Mouse (Mus musculus) inflammation-experienced regulatory T-cells, adult 6 months (primary cell): ENCODE data around the gene 1110002E22Rik. TPM values are rescaled to one million over a fixed set of nuclear protein-coding genes. Genes with fewer than 3 reads are reported as not detected.

ENCODE experiments used
- ATAC-seq: one replicate; pipeline ENCODE4 v1.8.0; 2017
- polyA plus RNA-seq, 3 experiments: library from polyadenylated mRNA; unstranded; fragments of 100-300 nt; shearing (Covaris generic); gene quantifications; one replicate each; pipeline ENCODE4 v1.2.1; 2017

The 1110002E22Rik gene
- polyA plus RNA-seq, 3 experiments from 2014 or later, result not detected

- ATAC-seq, result no peak
These were observed 1.1 kb downstream of the 1110002E22Rik start for GRCm38 (mm10) chr3:138065930-138066329.

GRCm38 (mm10) chr3:138066348-138066856 is 1.6 kb downstream of the 1110002E22Rik start:
- no peak for ATAC-seq

GRCm38 (mm10) chr3:138067288-138067687 is 2.4 kb downstream of the 1110002E22Rik start, which contains the start of gene Gm5105:
Gm5105 (minus strand) TSS chr3:138067388.
- no peak for ATAC-seq

- ATAC-seq, result no peak
These were observed 3.3 kb downstream of the 1110002E22Rik start for GRCm38 (mm10) chr3:138068103-138068502.

GRCm38 (mm10) chr3:138069756-138070511 is 5.1 kb downstream of the 1110002E22Rik start:
- no peak for ATAC-seq

GRCm38 (mm10) chr3:138071004-138071403 is 6.2 kb downstream of the 1110002E22Rik start:
- ATAC-seq, result no peak

- no peak for ATAC-seq
These were observed 6.7 kb downstream of the 1110002E22Rik start for GRCm38 (mm10) chr3:138071476-138072073.

- ATAC-seq, result no peak
These were observed 9.4 kb downstream of the 1110002E22Rik start for GRCm38 (mm10) chr3:138074214-138074613.

- ATAC-seq, result no peak
These were observed 10.4 kb downstream of the 1110002E22Rik start for GRCm38 (mm10) chr3:138075209-138075608.

GRCm38 (mm10) chr3:138077476-138078340 is 12.9 kb downstream of the 1110002E22Rik start:
- ATAC-seq, result no peak

GRCm38 (mm10) chr3:138078701-138079100 is 13.8 kb downstream of the 1110002E22Rik start:
- no peak for ATAC-seq

GRCm38 (mm10) chr3:138083073-138083637 is 18.3 kb downstream of the 1110002E22Rik start:
- ATAC-seq, result no peak

GRCm38 (mm10) chr3:138083896-138084295 is 19.0 kb downstream of the 1110002E22Rik start:
- no peak for ATAC-seq

- ATAC-seq, result no peak
These were observed 30.4 kb downstream of the 1110002E22Rik start for GRCm38 (mm10) chr3:138095301-138095700.

GRCm38 (mm10) chr3:138095718-138096117 is 30.9 kb downstream of the 1110002E22Rik start:
- no peak for ATAC-seq

- no peak for ATAC-seq
These were observed 31.6 kb downstream of the 1110002E22Rik start for GRCm38 (mm10) chr3:138096263-138097028.

- ATAC-seq, result no peak
These were observed 32.9 kb downstream of the 1110002E22Rik start for GRCm38 (mm10) chr3:138097718-138098117.

GRCm38 (mm10) chr3:138101936-138102335 is 37.1 kb downstream of the 1110002E22Rik start:
- no peak for ATAC-seq

- ATAC-seq, result no peak
These were observed 38.8 kb downstream of the 1110002E22Rik start for GRCm38 (mm10) chr3:138103690-138104089.

- ATAC-seq, result no peak
These were observed 40.2 kb downstream of the 1110002E22Rik start for GRCm38 (mm10) chr3:138105056-138105455.

GRCm38 (mm10) chr3:138106887-138107286 is 42.0 kb downstream of the 1110002E22Rik start:
- no peak for ATAC-seq
